Mouse (Mus musculus) liver, adult 2 months (tissue): ENCODE measurements around the gene Lmbrd2.

Source experiments
- CTCF ChIP-seq: fragments of 200-500 bp; IDR thresholded peaks from 2 replicates; pipeline ENCODE4 v1.5.1; 2011; ENCODE audit warnings: low read depth, low read length, control low read depth
- POLR2A ChIP-seq: fragments of 200-500 bp; IDR thresholded peaks from 2 replicates; pipeline ENCODE4 v1.6.1; 2011; ENCODE audit warnings: low read length, control low read depth; ENCODE audit not compliant: insufficient read depth; ENCODE audit errors: extremely low read depth

- TF ChIP-seq CTCF, result no peak
- TF ChIP-seq POLR2A, result no peak
Observed at GRCm38 (mm10) chr15:9114131-9114530, 26.2 kb upstream of the Lmbrd2 start.
